Mouse (Mus musculus): ENCODE data around the gene Il4i1. TPM values are rescaled to one million over a fixed set of nuclear protein-coding genes. Genes with fewer than 3 reads are reported as not detected.
A peak's percentile ranks its signal among the peaks of the same experiment; 100 is the strongest.

Il4i1 gene
- polyA plus RNA-seq, 1 experiment from 2014 or later: 0.88 TPM

- TF ChIP-seq CTCF (IDR thresholded peaks at IDR 0.05; ENCODE audit: low read depth): no peak
These were observed 26.7 kb upstream of the Il4i1 start for GRCm38 (mm10) chr7:44789531-44789930.

GRCm38 (mm10) chr7:44790066-44790465, 26.1 kb upstream of the Il4i1 start:
- no peaks in the 10 kb centered on the region for H3K27me3 ChIP-seq (ENCODE audit: insufficient read depth, low read length)
- H3K4me1 ChIP-seq (replicated peaks; ENCODE audit: insufficient read depth, low read length): no peaks in the 10 kb centered on the region
- 49% methylated on average over 4 of the region's 4 CpGs for WGBS
- no peak overlapping the region for H3K4me2 ChIP-seq (ENCODE audit: low read length)
- no peaks in the 10 kb centered on the region for H3K9me3 ChIP-seq (replicated peaks; ENCODE audit: low read length)
- no peak overlapping the region for H3K4me3 ChIP-seq (replicated peaks; ENCODE audit: low read depth, low read length)
- 0 out of 2 replicates have a peak, but pooled peaks have one; percentile 21 for ATAC-seq (replicated peaks; ENCODE audit: low FRiP score, low read depth)
- no peaks in the 10 kb centered on the region for H3K36me3 ChIP-seq (ENCODE audit: insufficient read depth, low read length)
- H3K27ac ChIP-seq: no peak overlapping the region
- no peak for DNase-seq (ENCODE audit: low spot score)
- H3K9ac ChIP-seq (ENCODE audit: low read depth, low read length): no peak overlapping the region
- no peak for TF ChIP-seq CTCF (IDR thresholded peaks at IDR 0.05; ENCODE audit: low read depth)

More at GRCm38 (mm10) chr7:44789531-44789930, 26.7 kb upstream of the Il4i1 start:
- Histone ChIP-seq H3K4me2 (ENCODE audit: low read length) (no peak overlapping the region), H3K9ac (ENCODE audit: low read depth, low read length) (no peak overlapping the region), H3K27ac (no peak overlapping the region), H3K4me1 (replicated peaks; ENCODE audit: insufficient read depth, low read length) (no peaks in the 10 kb centered on the region), H3K27me3 (ENCODE audit: insufficient read depth, low read length) (no peaks in the 10 kb centered on the region), H3K36me3 (ENCODE audit: insufficient read depth, low read length) (no peaks in the 10 kb centered on the region), H3K4me3 (replicated peaks; ENCODE audit: low read depth, low read length) (no peak overlapping the region), H3K9me3 (replicated peaks; ENCODE audit: low read length) (no peaks in the 10 kb centered on the region)
- no peak for ATAC-seq (replicated peaks; ENCODE audit: low FRiP score, low read depth)
- DNase-seq (ENCODE audit: low spot score): no peak
- 61% methylated on average over 3 of the region's 3 CpGs for WGBS

DNA sequence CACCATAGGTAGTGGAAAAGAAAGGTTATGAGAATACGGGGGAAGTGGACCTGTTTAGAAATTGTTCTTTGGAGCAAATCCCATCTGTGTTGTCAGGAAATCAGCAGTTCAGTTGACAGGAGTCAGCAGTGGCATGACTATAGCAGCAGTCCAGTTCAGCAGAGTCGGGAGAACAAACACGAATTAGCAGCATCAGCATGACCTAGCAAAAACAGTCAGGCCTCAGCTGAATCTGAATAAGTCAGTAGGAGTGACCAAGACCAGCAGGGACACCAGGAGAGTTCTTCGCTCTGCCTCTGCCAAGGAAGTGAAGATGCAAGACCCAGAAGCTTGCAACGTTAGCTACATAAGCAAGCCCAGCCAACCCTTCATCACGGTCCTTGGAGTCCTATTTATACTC, 23.4 kb upstream of the Il4i1 start:
- TF ChIP-seq CTCF (IDR thresholded peaks at IDR 0.05; ENCODE audit: low read depth): no peak
- DNase-seq (ENCODE audit: low spot score): no peak
- 86% methylated on average over 6 of the region's 6 CpGs for WGBS

GRCm38 (mm10) chr7:44808927-44809326, 7.3 kb upstream of the Il4i1 start:
- Histone ChIP-seq H3K4me1 (replicated peaks; ENCODE audit: insufficient read depth, low read length) (no peaks in the 10 kb centered on the region), H3K36me3 (ENCODE audit: insufficient read depth, low read length) (no peaks in the 10 kb centered on the region), H3K27me3 (ENCODE audit: insufficient read depth, low read length) (no peaks in the 10 kb centered on the region), H3K4me3 (replicated peaks; ENCODE audit: low read depth, low read length) (no peak overlapping the region), H3K27ac (no peak overlapping the region), H3K9me3 (replicated peaks; ENCODE audit: low read length) (no peaks in the 10 kb centered on the region), H3K4me2 (ENCODE audit: low read length) (no peak overlapping the region), H3K9ac (ENCODE audit: low read depth, low read length) (no peak overlapping the region)
- ATAC-seq (replicated peaks; ENCODE audit: low FRiP score, low read depth): no peak
- no peak for TF ChIP-seq CTCF (IDR thresholded peaks at IDR 0.05; ENCODE audit: low read depth)
- 87% methylated on average over 2 of the region's 2 CpGs for whole genome bisulfite sequencing
- DNase-seq (ENCODE audit: low spot score): no peak

More for the DNA sequence above, 23.4 kb upstream of the Il4i1 start:
- Histone ChIP-seq H3K27ac (no peak overlapping the region), H3K4me2 (ENCODE audit: low read length) (no peak overlapping the region), H3K4me1 (replicated peaks; ENCODE audit: insufficient read depth, low read length) (no peaks in the 10 kb centered on the region), H3K36me3 (ENCODE audit: insufficient read depth, low read length) (no peaks in the 10 kb centered on the region), H3K27me3 (ENCODE audit: insufficient read depth, low read length) (no peaks in the 10 kb centered on the region), H3K4me3 (replicated peaks; ENCODE audit: low read depth, low read length) (no peak overlapping the region), H3K9me3 (replicated peaks; ENCODE audit: low read length) (no peaks in the 10 kb centered on the region), H3K9ac (ENCODE audit: low read depth, low read length) (no peak overlapping the region)
- ATAC-seq (replicated peaks; ENCODE audit: low FRiP score, low read depth): no peak

GRCm38 (mm10) chr7:44809466-44809865, 6.7 kb upstream of the Il4i1 start:
- Histone ChIP-seq H3K9ac (ENCODE audit: low read depth, low read length) (no peak overlapping the region), H3K27ac (no peak overlapping the region), H3K9me3 (replicated peaks; ENCODE audit: low read length) (no peaks in the 10 kb centered on the region), H3K36me3 (ENCODE audit: insufficient read depth, low read length) (no peaks in the 10 kb centered on the region), H3K4me1 (replicated peaks; ENCODE audit: insufficient read depth, low read length) (no peaks in the 10 kb centered on the region), H3K27me3 (ENCODE audit: insufficient read depth, low read length) (no peaks in the 10 kb centered on the region), H3K4me3 (replicated peaks; ENCODE audit: low read depth, low read length) (no peak overlapping the region), H3K4me2 (ENCODE audit: low read length) (no peak overlapping the region)
- no peak for DNase-seq (ENCODE audit: low spot score)
- 89% methylated on average over 3 of the region's 3 CpGs for WGBS
- no peak for ATAC-seq (replicated peaks; ENCODE audit: low FRiP score, low read depth)
- TF ChIP-seq CTCF (IDR thresholded peaks at IDR 0.05; ENCODE audit: low read depth): no peak

DNA sequence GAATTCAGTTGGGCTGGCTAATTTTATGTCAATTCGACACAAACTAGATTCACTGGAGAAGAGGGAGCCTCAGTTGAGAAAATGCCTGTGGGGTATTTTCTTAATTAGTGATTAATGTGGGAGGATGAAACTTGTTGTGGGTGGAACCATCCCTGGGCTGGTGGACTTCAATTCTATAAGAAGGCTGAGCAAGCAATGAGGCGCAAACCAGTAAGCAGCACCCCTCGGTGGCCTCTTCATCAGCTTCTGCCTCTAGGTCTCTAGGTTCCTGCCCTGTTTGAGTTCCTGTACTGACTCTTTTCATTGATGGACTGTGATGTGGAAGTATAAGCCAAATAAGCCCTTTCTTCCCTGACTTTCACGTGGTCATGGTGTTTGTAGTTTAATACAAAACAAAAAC, 5.8 kb upstream of the Il4i1 start:
- DNase-seq (ENCODE audit: low spot score) (no peak), ATAC-seq (replicated peaks; ENCODE audit: low FRiP score, low read depth) (no peak)
- no peak for TF ChIP-seq CTCF (IDR thresholded peaks at IDR 0.05; ENCODE audit: low read depth)
- Histone ChIP-seq H3K4me1 (replicated peaks; ENCODE audit: insufficient read depth, low read length) (no peaks in the 10 kb centered on the region; the same call in 1 of the 2 replicates), H3K4me3 (replicated peaks; ENCODE audit: low read depth, low read length) (no peak overlapping the region), H3K27ac (no peak overlapping the region), H3K27me3 (ENCODE audit: insufficient read depth, low read length) (no peaks in the 10 kb centered on the region), H3K36me3 (ENCODE audit: insufficient read depth, low read length) (no peaks in the 10 kb centered on the region), H3K4me2 (ENCODE audit: low read length) (no peak overlapping the region), H3K9ac (ENCODE audit: low read depth, low read length) (no peak overlapping the region), H3K9me3 (replicated peaks; ENCODE audit: low read length) (no peaks in the 10 kb centered on the region)
- 80% methylated on average over 4 of the region's 4 CpGs for WGBS

All from kidney, postnatal 0 days (tissue).